Mouse (Mus musculus): ENCODE measurements around the gene Vmn1r148.
"Not testable (repeated sequence)": the region's sequence is repeated elsewhere in the genome, so short reads cannot be mapped to it uniquely, and the experiment has no call there.

The Vmn1r148 gene

GRCm38 (mm10) chr7:22413283-22413682, at the start of gene Vmn1r148:
Gene Vmn1r148, plus strand, starts transcription at chr7:22413583.
- not testable (repeated sequence) for DNase-seq

- DNase-seq, result not testable (repeated sequence)
Observed at GRCm38 (mm10) chr7:22370939-22371338, 42.4 kb upstream of the Vmn1r148 start, which contains the start of gene Gm8660. Gene Gm8660, minus strand, starts transcription at chr7:22371039.

- not testable (repeated sequence) for DNase-seq
Observed at GRCm38 (mm10) chr7:22438129-22438528, 24.7 kb downstream of the Vmn1r148 start, which contains the start of gene Vmn1r149. Gene Vmn1r149, minus strand, starts transcription at chr7:22438229.

DNA sequence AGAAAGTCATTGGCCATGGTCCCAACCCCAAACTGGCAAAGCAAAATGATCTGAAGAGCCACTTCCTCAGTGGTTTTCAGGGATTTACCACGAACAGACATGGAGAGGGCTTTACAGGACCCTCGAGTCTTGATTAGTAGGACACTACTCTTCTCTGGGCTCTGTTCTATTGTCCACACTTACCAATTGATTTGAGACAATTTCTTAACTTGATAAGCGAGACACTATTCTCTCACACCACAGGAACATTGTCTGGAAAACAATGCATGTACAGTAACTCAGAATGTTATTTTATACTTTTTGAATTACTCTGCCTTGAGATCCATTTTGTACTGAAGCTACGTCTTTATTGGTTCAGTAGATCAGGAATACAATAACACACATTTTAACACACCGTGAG, 50.6 kb downstream of the Vmn1r148 start, which contains the start of gene Gm10665:
Gm10665 (minus strand) TSS at position 101 of the 400 bp plus-strand sequence.
- not testable (repeated sequence) for DNase-seq

Measured in lung, postnatal 36 days (tissue).